Mouse (Mus musculus) bone marrow macrophage, adult 2 months (primary cell): ENCODE data around the gene Fam187b.

Experiments
- CTCF ChIP-seq: IDR thresholded peaks from 2 replicates; pipeline ENCODE4 v1.5.1; 2012; ENCODE audit warnings: low read depth, mild to moderate bottlenecking, low read length, moderate library complexity
- POLR2A ChIP-seq: IDR thresholded peaks from 2 replicates; pipeline ENCODE4 v1.6.1; 2012; ENCODE audit warnings: mild to moderate bottlenecking, low read depth, low read length, borderline replicate concordance

DNA sequence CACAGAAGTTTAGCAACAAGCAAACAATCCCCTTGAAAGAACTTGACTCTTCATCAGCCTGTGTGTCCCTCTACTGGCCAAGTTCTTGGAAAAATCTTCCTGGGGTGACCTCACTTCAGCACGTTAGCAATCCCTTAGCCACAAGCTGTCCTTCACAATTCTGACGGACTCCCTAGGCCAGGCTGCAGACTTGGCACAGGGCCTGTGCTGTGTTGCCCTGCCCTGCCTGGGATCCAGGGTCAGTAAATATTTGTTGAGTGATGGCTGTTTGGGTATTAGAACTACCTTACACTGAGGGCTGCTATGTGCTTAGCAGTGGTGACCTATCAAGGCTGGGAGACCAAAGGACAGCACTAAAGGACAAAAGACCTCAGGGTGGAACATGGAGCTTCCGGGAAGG, 19.6 kb upstream of the Fam187b start:
- TF ChIP-seq CTCF (no peak), POLR2A (no peak)
